Mouse (Mus musculus) forebrain, embryonic 11.5 days (tissue): ENCODE data around the gene Capn11. TPM values are rescaled to one million over a fixed set of nuclear protein-coding genes. Genes with fewer than 3 reads are reported as not detected.
A peak's percentile ranks its signal among the peaks of the same experiment; 100 is the strongest.

Experiments
- ATAC-seq: fragments of 200-750 bp; cut with Nextera tagmentation; replicated peaks from 2 replicates; pipeline ENCODE4 v1.8.0; 2017; ENCODE audit warnings: moderate TSS enrichment; ENCODE audit not compliant: low FRiP score
- DNase-seq: peaks from one replicate; pipeline ENCODE4 v3.0.0-alpha.2; 2017; ENCODE audit warnings: low spot score
- H3K27ac ChIP-seq: fragments of 300-500 bp; sonication (generic); 2 replicates; pipeline ENCODE4 v1.5.1; 2014; ENCODE audit warnings: low read depth, low read length
- H3K27me3 ChIP-seq: fragments of 300-500 bp; sonication (generic); 2 replicates; pipeline ENCODE4 v1.6.1; 2014; ENCODE audit warnings: mild to moderate bottlenecking, low read length, mixed read lengths; ENCODE audit not compliant: control insufficient read depth, insufficient read depth
- H3K36me3 ChIP-seq: fragments of 300-500 bp; sonication (generic); 2 replicates; pipeline ENCODE4 v1.6.1; 2014; ENCODE audit warnings: mild to moderate bottlenecking, low read length, moderate library complexity, mixed read lengths; ENCODE audit not compliant: control insufficient read depth, insufficient read depth
- H3K4me1 ChIP-seq: fragments of 300-500 bp; sonication (generic); replicated peaks from 2 replicates; pipeline ENCODE4 v1.6.1; 2014; ENCODE audit warnings: low read length, mixed read lengths; ENCODE audit not compliant: control insufficient read depth, insufficient read depth
- H3K4me2 ChIP-seq: fragments of 300-500 bp; sonication (generic); 2 replicates; pipeline ENCODE4 v1.6.1; 2014; ENCODE audit warnings: low read depth, mild to moderate bottlenecking, low read length, moderate library complexity, mixed read lengths; ENCODE audit not compliant: severe bottlenecking
- H3K4me3 ChIP-seq: fragments of 300-500 bp; sonication (generic); 2 replicates; pipeline ENCODE4 v1.5.1; 2014; ENCODE audit warnings: low read depth, low read length
- H3K9ac ChIP-seq: fragments of 300-500 bp; sonication (generic); 2 replicates; pipeline ENCODE4 v1.6.1; 2014; ENCODE audit warnings: low read length
- H3K9me3 ChIP-seq: fragments of 300-500 bp; sonication (generic); 2 replicates; pipeline ENCODE4 v1.6.1; 2016; ENCODE audit warnings: low read length, mixed read lengths; ENCODE audit not compliant: control insufficient read depth
- WGBS: fragments of 180-500 bp; shearing (Covaris S2); extraction: QIAGEN DNeasy Blood & Tissue Kit; methylation state at CpG from one replicate; pipeline ENCODE4 v1.1.7; 2014; 5-methylcytosine and 5-hydroxymethylcytosine counted together
- polyA plus RNA-seq: library from polyadenylated mRNA; unstranded; fragments of >200 nt; fragmentation: Nextera tagmentation; extraction: Ambion mirVana; gene quantifications from 2 replicates; pipeline ENCODE4 v1.2.1, GENCODE M21; 2014

Gene Capn11
- polyA plus RNA-seq, 1 experiment from 2014 or later: 0.44 TPM

DNA sequence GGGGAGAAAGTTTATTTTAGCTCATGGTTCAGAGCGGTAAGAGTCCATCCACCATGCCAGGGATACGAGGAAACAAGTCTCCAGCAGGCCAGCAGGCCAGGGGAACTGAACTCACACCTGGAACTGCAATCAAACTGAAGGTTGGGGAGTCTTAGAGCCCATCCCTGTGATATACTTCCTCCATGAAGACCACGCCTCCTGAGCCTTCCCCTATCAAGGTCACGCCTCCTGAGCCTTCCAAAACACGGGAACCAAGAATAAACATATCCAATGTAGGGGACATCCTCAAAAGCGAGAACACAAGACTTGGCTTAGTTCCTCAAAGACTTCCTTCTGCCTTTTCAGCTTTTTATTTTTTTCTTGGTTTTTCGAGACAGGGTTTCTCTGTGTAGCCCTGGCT lies 46.2 kb downstream of the Capn11 start:
- ATAC-seq (no peak), DNase-seq (no peak)
- no peaks in the 10 kb centered on the region for H3K36me3 ChIP-seq
- H3K4me1 ChIP-seq: no peaks in the 10 kb centered on the region
- H3K4me2 ChIP-seq: no peak overlapping the region
- no peaks in the 10 kb centered on the region for H3K9me3 ChIP-seq
- H3K4me3 ChIP-seq: no peak overlapping the region
- no peaks in the 10 kb centered on the region for H3K27me3 ChIP-seq
- no peak overlapping the region for H3K9ac ChIP-seq
- H3K27ac ChIP-seq: no peak overlapping the region
- 90% methylated on average over 7 of the region's 7 CpGs for WGBS

DNA sequence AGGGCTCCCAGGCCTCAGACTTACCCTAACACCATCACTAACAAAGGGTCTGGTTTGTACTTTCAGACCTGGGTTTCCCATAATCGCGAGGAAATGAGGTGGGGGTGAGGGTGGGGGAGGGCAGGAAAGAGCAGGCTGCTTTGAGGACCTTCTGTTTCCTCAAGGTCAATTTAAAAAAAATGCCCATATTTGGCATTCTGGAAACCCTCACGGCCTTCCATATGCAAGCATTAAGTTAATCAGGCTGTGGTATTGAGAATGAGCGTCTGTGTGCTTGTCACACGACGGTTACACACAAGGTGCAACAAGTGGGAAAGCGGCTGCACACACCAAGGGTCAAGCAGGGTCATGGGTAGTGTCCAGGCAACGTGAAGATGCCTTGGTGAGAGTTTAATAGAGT lies 47.1 kb downstream of the Capn11 start:
- DNase-seq (no peak), ATAC-seq (no peak)
- Histone ChIP-seq H3K9ac (no peak overlapping the region), H3K4me1 (no peaks in the 10 kb centered on the region), H3K36me3 (no peaks in the 10 kb centered on the region), H3K4me2 (no peak overlapping the region), H3K4me3 (no peak overlapping the region), H3K9me3 (no peaks in the 10 kb centered on the region), H3K27me3 (no peaks in the 10 kb centered on the region), H3K27ac (no peak overlapping the region)
- 85% methylated on average over 8 of the region's 8 CpGs for whole genome bisulfite sequencing

DNA sequence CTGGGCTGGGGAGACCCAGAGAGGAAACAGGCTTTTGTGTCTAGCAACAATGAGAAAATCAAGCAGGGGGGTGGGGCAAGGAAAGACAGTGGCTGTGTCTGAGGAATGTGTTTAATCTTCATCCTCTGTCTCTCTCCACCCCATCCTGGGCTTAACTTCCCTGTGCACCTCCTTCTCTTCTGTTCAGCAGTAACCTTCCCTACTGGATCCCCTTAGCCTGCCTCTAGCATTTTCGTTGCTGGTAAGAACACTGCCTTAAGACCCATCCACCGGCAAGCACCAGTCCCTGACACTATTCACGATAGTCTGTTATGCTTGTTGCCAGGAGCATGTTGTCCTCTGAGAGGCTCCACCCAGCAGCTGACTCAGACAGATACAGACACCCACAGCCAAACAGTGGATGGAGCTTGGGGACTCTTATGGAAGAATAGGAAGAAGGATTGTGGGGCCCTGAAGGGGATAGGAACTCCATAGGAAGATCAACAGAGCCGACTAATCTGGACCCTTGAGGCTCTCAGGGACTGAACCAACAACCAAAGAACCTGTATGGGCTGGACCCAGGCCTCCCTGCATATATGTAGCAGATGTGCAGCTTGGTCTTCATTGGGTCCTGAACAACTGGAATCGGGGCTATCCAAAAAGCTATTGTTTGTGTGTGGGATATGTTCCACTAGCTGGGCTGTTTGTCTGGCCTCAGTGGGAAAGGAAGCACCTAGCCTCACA lies 48.8 kb downstream of the Capn11 start:
- ATAC-seq: no peak
- Histone ChIP-seq H3K9ac (no peak overlapping the region), H3K36me3 (no peaks in the 10 kb centered on the region), H3K4me1 (no peaks in the 10 kb centered on the region), H3K4me2 (no peak overlapping the region), H3K27ac (no peak overlapping the region), H3K4me3 (no peak overlapping the region), H3K27me3 (no peaks in the 10 kb centered on the region), H3K9me3 (no peaks in the 10 kb centered on the region)
- DNase-seq: no peak
- WGBS: 34% methylated on average over 5 of the region's 5 CpGs

GRCm38 (mm10) chr17:45608396-45608795 lies 50.7 kb downstream of the Capn11 start:
- no peak for DNase-seq
- H3K36me3 ChIP-seq: no peaks in the 10 kb centered on the region
- no peaks in the 10 kb centered on the region for H3K4me1 ChIP-seq
- no peaks in the 10 kb centered on the region for H3K9me3 ChIP-seq
- no peak for ATAC-seq
- H3K9ac ChIP-seq: no peak overlapping the region
- 93% methylated on average over 4 of the region's 4 CpGs for WGBS
- no peak overlapping the region for H3K4me2 ChIP-seq
- no peak overlapping the region for H3K4me3 ChIP-seq
- H3K27ac ChIP-seq: no peak overlapping the region
- no peaks in the 10 kb centered on the region for H3K27me3 ChIP-seq

GRCm38 (mm10) chr17:45606992-45607879 lies 51.9 kb downstream of the Capn11 start:
- H3K9me3 ChIP-seq: no peaks in the 10 kb centered on the region
- H3K36me3 ChIP-seq: no peaks in the 10 kb centered on the region
- no peak overlapping the region for H3K27ac ChIP-seq
- WGBS: 82% methylated on average over 15 of the region's 15 CpGs
- H3K4me2 ChIP-seq: no peak overlapping the region
- ATAC-seq (no peak), DNase-seq (no peak)
- no peaks in the 10 kb centered on the region for H3K4me1 ChIP-seq
- H3K27me3 ChIP-seq: no peaks in the 10 kb centered on the region
- H3K9ac ChIP-seq: no peak overlapping the region
- no peak overlapping the region for H3K4me3 ChIP-seq

DNA sequence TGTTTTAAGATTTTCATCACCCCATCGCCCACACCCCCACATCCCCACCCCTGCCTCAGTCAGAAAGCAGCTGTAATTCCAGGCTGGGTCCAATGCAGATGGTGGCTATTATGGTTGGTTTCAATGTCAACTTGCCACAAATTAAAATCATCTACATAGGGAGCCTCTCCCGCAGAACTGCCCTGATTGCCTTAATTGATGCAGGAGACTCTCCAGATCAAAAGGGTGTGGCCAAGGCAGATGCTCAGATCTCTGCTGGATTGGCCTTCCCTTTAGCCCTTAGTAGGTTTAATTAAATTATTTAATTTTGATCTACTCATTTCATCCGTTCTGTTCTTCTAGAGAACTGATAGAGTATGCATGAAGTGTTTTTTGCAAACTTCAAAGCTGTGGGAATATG lies 56.1 kb downstream of the Capn11 start:
- no peak for ATAC-seq
- no peak overlapping the region for H3K4me3 ChIP-seq
- H3K4me1 ChIP-seq: peaks cover 4% of the 10 kb centered on the region

DNA sequence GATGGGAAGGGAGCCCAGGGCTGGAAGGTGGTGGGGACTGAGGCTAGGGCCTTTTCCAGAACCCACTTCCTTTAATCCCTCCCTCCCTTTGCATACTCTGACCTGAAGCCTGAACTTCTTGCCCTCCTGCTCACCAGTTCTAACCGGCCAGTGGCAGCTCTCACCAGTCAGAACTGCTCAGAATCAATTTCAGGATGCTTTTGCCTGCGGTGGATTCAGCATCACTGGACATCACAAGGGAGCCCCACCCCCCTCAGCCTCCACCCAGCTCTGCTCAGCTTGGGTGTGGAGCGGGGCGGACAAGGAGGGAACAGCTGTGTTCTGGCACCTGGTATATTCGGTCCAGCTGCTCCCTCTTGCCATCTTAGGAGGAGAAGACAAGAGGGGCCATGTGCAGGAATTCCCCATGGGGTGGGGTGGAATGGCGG lies 57.2 kb downstream of the Capn11 start, which contains the start of gene Mymx:
Gene Mymx (minus strand): TSS at position 226 of the 428 bp plus-strand sequence.
- H3K9me3 ChIP-seq: no peaks in the 10 kb centered on the region
- no peak within 1 kb of the TSS for H3K9ac ChIP-seq
- H3K4me3 ChIP-seq: no peak within 1 kb of the TSS
- H3K4me1 ChIP-seq: peaks cover 4% of the 10 kb centered on the region
- no peak within 1 kb of the TSS for H3K27ac ChIP-seq
- H3K27me3 ChIP-seq: peaks cover 17% of the 10 kb centered on the region
- ATAC-seq (no peak), DNase-seq (peak; percentile 59)
- WGBS: 32% methylated on average over 6 of the region's 6 CpGs
- H3K36me3 ChIP-seq: no peaks in the 10 kb centered on the region
- no peak within 1 kb of the TSS; the same call in 1 of the 2 replicates for H3K4me2 ChIP-seq

More for the DNA sequence above, 56.1 kb downstream of the Capn11 start:
- no peaks in the 10 kb centered on the region for H3K36me3 ChIP-seq
- H3K4me2 ChIP-seq: no peak overlapping the region
- peaks cover 17% of the 10 kb centered on the region for H3K27me3 ChIP-seq
- no peak overlapping the region for H3K9ac ChIP-seq
- no peaks in the 10 kb centered on the region for H3K9me3 ChIP-seq
- no peak for DNase-seq
- no peak overlapping the region for H3K27ac ChIP-seq
- 78% methylated on average over 3 of the region's 3 CpGs for WGBS

GRCm38 (mm10) chr17:45601325-45601724 lies 57.8 kb downstream of the Capn11 start:
- Histone ChIP-seq H3K27me3 (peaks cover 17% of the 10 kb centered on the region), H3K27ac (no peak overlapping the region)
- DNase-seq: peak; percentile 57

More at GRCm38 (mm10) chr17:45601325-45601724, 57.8 kb downstream of the Capn11 start:
- no peak for ATAC-seq
- Histone ChIP-seq H3K4me3 (no peak overlapping the region), H3K9me3 (no peaks in the 10 kb centered on the region), H3K4me2 (no peak overlapping the region; the same call in 1 of the 2 replicates), H3K9ac (no peak overlapping the region), H3K36me3 (no peaks in the 10 kb centered on the region), H3K4me1 (peaks cover 5% of the 10 kb centered on the region)
- 9% methylated on average over 22 of the region's 22 CpGs for WGBS
